Mouse (Mus musculus): ENCODE results near the gene Slc26a9. TPM values are rescaled to one million over a fixed set of nuclear protein-coding genes. Genes with fewer than 3 reads are reported as not detected.

The Slc26a9 gene
- polyA plus RNA-seq, 1 experiment = 38.8 TPM

DNA sequence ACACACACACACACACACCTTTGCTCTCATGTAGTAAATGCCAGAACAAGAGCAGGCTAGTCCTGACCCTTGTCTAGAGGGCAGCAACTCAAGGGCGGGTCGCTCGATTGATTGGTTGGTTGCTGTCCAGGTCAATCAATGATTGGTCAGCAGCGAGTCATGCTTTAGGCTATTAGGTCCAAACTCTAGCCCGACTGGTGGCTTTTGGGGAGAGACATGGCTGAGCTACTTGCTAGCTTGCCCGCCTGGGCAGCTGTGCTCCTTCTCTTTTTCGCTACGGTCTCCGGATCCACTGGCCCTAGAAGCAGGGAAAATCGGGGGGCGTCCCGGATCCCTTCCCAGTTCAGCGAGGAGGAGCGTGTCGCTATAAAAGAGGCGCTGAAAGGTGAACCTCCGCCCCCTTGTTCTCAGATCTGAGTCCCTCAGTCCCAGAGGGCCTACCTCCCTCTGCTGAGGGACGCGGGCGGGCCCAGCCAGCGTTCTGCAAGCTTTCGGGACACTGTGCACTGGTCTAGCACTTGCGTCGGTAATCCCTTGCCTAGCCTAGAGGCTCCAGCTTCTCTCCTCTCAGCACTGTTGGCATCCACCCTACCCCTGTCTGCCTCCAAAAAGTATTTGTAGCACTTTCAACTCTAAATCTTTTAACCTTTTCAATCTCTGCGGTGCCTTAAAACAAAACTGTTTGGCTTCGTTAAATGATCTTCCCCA is 53.5 kb downstream of the Slc26a9 start, which contains the start of gene Pm20d1:
TSS of gene Pm20d1 (plus strand) at position 180 of the 708 bp plus-strand sequence.
- Histone ChIP-seq H3K4me1 (ENCODE audit: control insufficient read depth, insufficient read depth, low read length) (no peaks in the 10 kb centered on the region), H3K4me3 (replicated peaks; ENCODE audit: extremely low read depth, low read depth, low read length) (peak within 1 kb of the TSS; percentile 58)
- WGBS = 17% methylated on average over 26 of the region's 26 CpGs
- TF ChIP-seq CTCF (IDR thresholded peaks at IDR 0.05; ENCODE audit: insufficient read depth, low read length) (no peak), POLR2A (IDR thresholded peaks at IDR 0.05; ENCODE audit: borderline replicate concordance, extremely low read depth, low read depth, low read length) (peak; percentile 43; the same call in 1 of the 2 replicates)
- DNase-seq = peak; percentile 51

GRCm38 (mm10) chr1:131800001-131800400 is 56.2 kb downstream of the Slc26a9 start:
- no peak overlapping the region for H3K4me3 ChIP-seq (replicated peaks; ENCODE audit: extremely low read depth, low read depth, low read length)
- TF ChIP-seq CTCF (IDR thresholded peaks at IDR 0.05; ENCODE audit: insufficient read depth, low read length) (no peak), POLR2A (IDR thresholded peaks at IDR 0.05; ENCODE audit: borderline replicate concordance, extremely low read depth, low read depth, low read length) (no peak)
- H3K4me1 ChIP-seq (ENCODE audit: control insufficient read depth, insufficient read depth, low read length) = no peaks in the 10 kb centered on the region
- no peak for DNase-seq
- WGBS = 48% methylated on average over 1 of the region's 1 CpGs

- DNase-seq = no peak
- WGBS = 91% methylated on average over 8 of the region's 8 CpGs
- Histone ChIP-seq H3K4me3 (replicated peaks; ENCODE audit: extremely low read depth, low read depth, low read length) (no peak overlapping the region), H3K4me1 (ENCODE audit: control insufficient read depth, insufficient read depth, low read length) (no peaks in the 10 kb centered on the region)
- no peak for TF ChIP-seq CTCF (IDR thresholded peaks at IDR 0.05; ENCODE audit: insufficient read depth, low read length)
- TF ChIP-seq POLR2A (IDR thresholded peaks at IDR 0.05; ENCODE audit: borderline replicate concordance, extremely low read depth, low read depth, low read length) = no peak
Measured at GRCm38 (mm10) chr1:131801071-131801470, 57.2 kb downstream of the Slc26a9 start.

DNA sequence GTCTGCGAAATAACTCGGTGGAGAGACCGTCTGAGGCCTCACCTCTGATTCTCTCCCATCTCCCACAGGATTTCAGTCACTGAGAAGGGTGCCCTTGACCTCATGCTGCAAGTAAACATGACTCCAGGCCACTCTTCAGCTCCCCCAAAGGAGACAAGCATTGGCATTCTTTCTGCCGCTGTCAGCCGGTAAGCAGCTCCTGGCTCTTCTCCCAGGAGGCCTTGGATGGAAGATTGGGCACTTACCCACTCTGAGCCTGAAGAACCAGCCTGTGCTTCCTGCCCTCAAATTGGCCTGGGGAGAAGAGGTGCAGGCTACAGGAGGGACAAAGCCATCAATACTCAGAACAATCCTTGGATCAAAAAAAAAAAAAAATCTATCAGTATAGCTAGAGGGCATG is 58.8 kb downstream of the Slc26a9 start:
- no peak overlapping the region for H3K4me3 ChIP-seq (replicated peaks; ENCODE audit: extremely low read depth, low read depth, low read length)
- no peaks in the 10 kb centered on the region for H3K4me1 ChIP-seq (ENCODE audit: control insufficient read depth, insufficient read depth, low read length)
- 65% methylated on average over 5 of the region's 5 CpGs for WGBS
- TF ChIP-seq CTCF (IDR thresholded peaks at IDR 0.05; ENCODE audit: insufficient read depth, low read length) (no peak), POLR2A (IDR thresholded peaks at IDR 0.05; ENCODE audit: borderline replicate concordance, extremely low read depth, low read depth, low read length) (no peak)
- DNase-seq = no peak

DNA sequence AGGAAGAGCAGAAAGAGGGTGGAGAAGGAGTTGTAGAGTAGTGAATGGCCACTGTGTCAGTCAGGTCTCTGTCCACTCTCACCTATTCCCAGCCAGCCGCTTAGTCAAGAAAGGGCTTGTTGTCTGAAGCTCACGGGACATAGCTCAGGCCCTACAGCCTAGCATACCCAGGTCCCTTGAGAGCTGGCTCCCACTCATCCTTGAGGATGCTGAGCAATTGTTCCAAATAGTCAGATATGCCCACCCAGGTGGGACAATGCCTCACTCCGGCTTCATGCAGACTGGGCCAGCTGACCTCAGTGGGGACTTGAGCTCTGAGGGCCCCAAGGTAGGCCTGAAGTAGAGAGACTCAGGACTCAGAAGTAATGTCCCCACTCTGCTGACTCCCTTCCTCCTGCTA is 60.3 kb downstream of the Slc26a9 start:
- Histone ChIP-seq H3K4me1 (ENCODE audit: control insufficient read depth, insufficient read depth, low read length) (no peaks in the 10 kb centered on the region), H3K4me3 (replicated peaks; ENCODE audit: extremely low read depth, low read depth, low read length) (no peak overlapping the region)
- WGBS = 91% methylated on average over 3 of the region's 3 CpGs
- TF ChIP-seq CTCF (IDR thresholded peaks at IDR 0.05; ENCODE audit: insufficient read depth, low read length) = no peak
- no peak for TF ChIP-seq POLR2A (IDR thresholded peaks at IDR 0.05; ENCODE audit: borderline replicate concordance, extremely low read depth, low read depth, low read length)
- no peak for DNase-seq

DNA sequence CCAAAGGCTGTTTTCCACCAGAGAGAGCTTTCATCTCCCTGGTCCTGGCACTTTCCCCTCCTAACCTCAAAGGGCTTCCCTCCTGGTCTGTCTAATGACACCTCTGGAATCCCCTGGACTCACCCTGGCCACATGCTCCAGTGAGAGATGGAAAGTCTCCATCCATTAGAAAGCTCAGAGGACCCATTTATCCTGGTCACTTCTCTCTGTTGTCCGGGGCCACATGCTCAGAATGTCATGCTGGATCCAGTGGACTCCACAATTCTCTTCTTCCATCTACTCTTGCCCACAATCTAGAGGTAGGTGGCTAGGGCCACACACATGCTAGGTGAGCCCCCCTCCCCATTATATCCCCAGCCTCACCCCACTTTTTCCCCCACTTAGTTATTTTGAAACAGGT is 65.2 kb downstream of the Slc26a9 start:
- no peak for TF ChIP-seq POLR2A (IDR thresholded peaks at IDR 0.05; ENCODE audit: borderline replicate concordance, extremely low read depth, low read depth, low read length)
- TF ChIP-seq CTCF (IDR thresholded peaks at IDR 0.05; ENCODE audit: insufficient read depth, low read length) = no peak
- Histone ChIP-seq H3K4me1 (ENCODE audit: control insufficient read depth, insufficient read depth, low read length) (no peaks in the 10 kb centered on the region), H3K4me3 (replicated peaks; ENCODE audit: extremely low read depth, low read depth, low read length) (no peak overlapping the region)
- no peak for DNase-seq
- 62% methylated on average over 1 of the region's 1 CpGs for WGBS

GRCm38 (mm10) chr1:131809651-131810050 is 65.8 kb downstream of the Slc26a9 start:
- no peak overlapping the region for H3K4me3 ChIP-seq (replicated peaks; ENCODE audit: extremely low read depth, low read depth, low read length)
- no peaks in the 10 kb centered on the region for H3K4me1 ChIP-seq (ENCODE audit: control insufficient read depth, insufficient read depth, low read length)
- TF ChIP-seq CTCF (IDR thresholded peaks at IDR 0.05; ENCODE audit: insufficient read depth, low read length) = no peak
- no peak for TF ChIP-seq POLR2A (IDR thresholded peaks at IDR 0.05; ENCODE audit: borderline replicate concordance, extremely low read depth, low read depth, low read length)
- no peak for DNase-seq
- WGBS = 77% methylated on average over 2 of the region's 2 CpGs

DNA sequence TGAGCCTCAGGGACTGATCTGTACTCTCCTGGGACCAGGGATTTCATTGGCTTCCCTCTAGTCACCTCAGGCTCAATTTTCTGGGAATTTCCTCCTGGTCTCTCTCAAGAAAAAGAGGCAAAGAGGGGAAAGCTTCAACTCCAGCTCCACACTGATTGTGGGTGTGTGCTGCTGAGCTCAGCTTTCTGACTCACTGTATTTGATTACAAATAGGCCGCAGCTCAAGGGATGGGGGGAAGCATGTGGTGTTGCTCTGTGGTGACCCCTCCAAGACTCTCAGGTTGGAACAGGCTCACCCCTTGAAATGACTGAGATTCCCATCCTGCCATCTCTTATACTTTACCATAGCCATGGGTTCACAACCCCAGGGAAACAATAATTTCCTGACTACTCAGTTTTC is 67.6 kb downstream of the Slc26a9 start:
- H3K4me1 ChIP-seq (ENCODE audit: control insufficient read depth, insufficient read depth, low read length) = no peaks in the 10 kb centered on the region
- TF ChIP-seq POLR2A (IDR thresholded peaks at IDR 0.05; ENCODE audit: borderline replicate concordance, extremely low read depth, low read depth, low read length) (no peak), CTCF (IDR thresholded peaks at IDR 0.05; ENCODE audit: insufficient read depth, low read length) (no peak)
- DNase-seq = no peak
- no peak overlapping the region for H3K4me3 ChIP-seq (replicated peaks; ENCODE audit: extremely low read depth, low read depth, low read length)
- 90% methylated on average over 1 of the region's 1 CpGs for WGBS

- TF ChIP-seq POLR2A (IDR thresholded peaks at IDR 0.05; ENCODE audit: borderline replicate concordance, extremely low read depth, low read depth, low read length) (no peak), CTCF (IDR thresholded peaks at IDR 0.05; ENCODE audit: insufficient read depth, low read length) (no peak)
- H3K4me3 ChIP-seq (replicated peaks; ENCODE audit: extremely low read depth, low read depth, low read length) = no peak overlapping the region
- H3K4me1 ChIP-seq (ENCODE audit: control insufficient read depth, insufficient read depth, low read length) = no peaks in the 10 kb centered on the region
- no peak for DNase-seq
- 48% methylated on average over 9 of the region's 9 CpGs for WGBS
Measured at GRCm38 (mm10) chr1:131812006-131812405, 68.2 kb downstream of the Slc26a9 start.

- no peak for TF ChIP-seq POLR2A (IDR thresholded peaks at IDR 0.05; ENCODE audit: borderline replicate concordance, extremely low read depth, low read depth, low read length)
- no peak for TF ChIP-seq CTCF (IDR thresholded peaks at IDR 0.05; ENCODE audit: insufficient read depth, low read length)
- DNase-seq = no peak
- no peak overlapping the region for H3K4me3 ChIP-seq (replicated peaks; ENCODE audit: extremely low read depth, low read depth, low read length)
- 88% methylated on average over 9 of the region's 9 CpGs for WGBS
- no peaks in the 10 kb centered on the region for H3K4me1 ChIP-seq (ENCODE audit: control insufficient read depth, insufficient read depth, low read length)
Measured at GRCm38 (mm10) chr1:131812631-131813295, 68.9 kb downstream of the Slc26a9 start.
